In genomic region chr10:61475594-61476439, GRCm38 (mm10) we compare ENCODE assay signal across 8 mouse cellular contexts. TPM values are rescaled to one million over a fixed set of nuclear protein-coding genes. Genes with fewer than 3 reads are reported as not detected.
DNase-seq lines count a peak whose midpoint lies in the region; ATAC-seq lines count a peak whose summit lies in the region.

Lrrc20 (plus strand) TSS chr10:61475801.

- H3K4me2 ChIP-seq in hindbrain, embryonic 16.5 days (ENCODE audit: low read length), result peak within 1 kb of the TSS; percentile 97

- no peaks in the 10 kb centered on the region for H3K27me3 ChIP-seq in hindbrain, embryonic 16.5 days (replicated peaks; ENCODE audit: control insufficient read depth, insufficient read depth, low read length)

- no peaks in the 10 kb centered on the region for H3K79me2 ChIP-seq in macrophage (ENCODE audit: inconsistent target)

- peak within 1 kb of the TSS; percentile 78 for H3K9ac ChIP-seq in hindbrain, embryonic 16.5 days (ENCODE audit: low read depth, low read length)

- H3K4me3 ChIP-seq in hindbrain, embryonic 16.5 days (ENCODE audit: low read length), result peak within 1 kb of the TSS; percentile 91
- peak within 1 kb of the TSS; percentile 48 for H3K4me3 ChIP-seq in macrophage (ENCODE audit: inconsistent target)

- H3K4me1 ChIP-seq in hindbrain, embryonic 16.5 days (ENCODE audit: control insufficient read depth, insufficient read depth, low read depth, low read length), result peaks cover 14% of the 10 kb centered on the region

- H3K9me3 ChIP-seq in hindbrain, embryonic 16.5 days (ENCODE audit: control insufficient read depth, low read length), result no peaks in the 10 kb centered on the region

- under 1% methylated on average over 57 of the region's 70 CpGs for whole genome bisulfite sequencing in hindbrain, embryonic 16.5 days
- under 1% methylated on average over 67 of the region's 70 CpGs for WGBS in macrophage (ENCODE audit: missing documents)

- ATAC-seq in hindbrain, embryonic 16.5 days, result peak; percentile 98

- H3K36me3 ChIP-seq in hindbrain, embryonic 16.5 days (ENCODE audit: control insufficient read depth, insufficient read depth, low read length), result no peaks in the 10 kb centered on the region
- no peaks in the 10 kb centered on the region for H3K36me3 ChIP-seq in macrophage (ENCODE audit: inconsistent target)

- DNase-seq in WW6 (ENCODE audit: low read depth, low spot score), result peak; percentile 95
- DNase-seq in cerebellum, postnatal 4 days (ENCODE audit: low spot score in 2 of 2), result peak; percentile 69 to 90
- peak; percentile 95 for DNase-seq in gastrocnemius, adult 18-20 months (ENCODE audit: low spot score)
- DNase-seq in left cerebral cortex, adult 18-20 months (ENCODE audit: low spot score in 2 of 2), result peak; percentile 88 to 97
- DNase-seq in right cerebral cortex, adult 18-20 months, result peak; percentile 98
- peak; percentile 61 for DNase-seq in urinary bladder, postnatal 10 days (ENCODE audit: low spot score)

- H3K27ac ChIP-seq in hindbrain, embryonic 16.5 days (ENCODE audit: low read depth, low read length), result peak within 1 kb of the TSS; percentile 66
- peak within 1 kb of the TSS; percentile 31; the same call in 1 of the 2 replicates for H3K27ac ChIP-seq in macrophage

RNA-seq across cellular contexts. Expression of gene Lrrc20, which starts in this region (rescaled TPM):
- 100 to 1,000 TPM; 161 to 167 TPM for total RNA-seq in gastrocnemius, adult 18-20 months (2021)
- polyA plus RNA-seq in hindbrain, embryonic 16.5 days (2015; fragmentation: Nextera tagmentation; extraction: Ambion mirVana), result 14.9 and 17.7 TPM in 2 replicates
- total RNA-seq in left cerebral cortex, adult 18-20 months (2021), result 10 to 100 TPM; 18.7 to 21.7 TPM
- 1 to 10 TPM in 13 of 26 experiments, under 1 TPM in 7, not detected in 6; 0.31 to 2.4 (median 1.1) TPM for total RNA-seq in macrophage (2018; cell fraction: chromatin; rRNA removed)
- 1 to 10 TPM; 2.8 to 6.3 (median 4.0) TPM for total RNA-seq in macrophage (2018; cell fraction: cytosol; rRNA removed)
- total RNA-seq in macrophage (2018; cell fraction: nucleus; rRNA removed), result 1 to 10 TPM in 23 of 26 experiments, under 1 TPM in 3; 0.58 to 4.5 (median 2.0) TPM
- 4.4 to 7.4 TPM (median 5.7 TPM) in 3 replicates for polyA plus RNA-seq in macrophage (2018)

Comparison
In these comparisons a context has a peak if more than half of its experiments do, and no peak if none do; other contexts are left out.
1. Peak in every context shown above with its lines: DNase-seq, ATAC-seq, H3K4me3 ChIP-seq and H3K27ac ChIP-seq.
2. RNA of gene Lrrc20 (total RNA-seq): 161 to 167 TPM in gastrocnemius, adult 18-20 months; 18.7 to 21.7 TPM in left cerebral cortex, adult 18-20 months; every median in the first group is over 4 times any median in the second.